Mouse (Mus musculus) C2C12 (cell line): ENCODE data around the gene Tfb2m.

Source experiments
- CEBPB ChIP-seq: IDR thresholded peaks from one replicate; pipeline ENCODE4 v1.6.1; 2011; ENCODE audit warnings: low read depth, mild to moderate bottlenecking, control low read depth, moderate library complexity
- CTCF ChIP-seq: IDR thresholded peaks from one replicate; pipeline ENCODE4 v1.5.1; 2011; ENCODE audit not compliant: control insufficient read depth, insufficient read depth, insufficient read length
- MAX ChIP-seq: IDR thresholded peaks from one replicate; pipeline ENCODE4 v1.6.1; 2011; ENCODE audit warnings: mild to moderate bottlenecking, control low read depth
- MYOG ChIP-seq: IDR thresholded peaks from one replicate; pipeline ENCODE4 v1.6.1; 2011; ENCODE audit not compliant: control insufficient read depth, insufficient read length; ENCODE audit errors: extremely low read depth
- USF1 ChIP-seq: IDR thresholded peaks from one replicate; pipeline ENCODE4 v1.6.1; 2011; ENCODE audit warnings: low read depth, mild to moderate bottlenecking, control low read depth, moderate library complexity

DNA sequence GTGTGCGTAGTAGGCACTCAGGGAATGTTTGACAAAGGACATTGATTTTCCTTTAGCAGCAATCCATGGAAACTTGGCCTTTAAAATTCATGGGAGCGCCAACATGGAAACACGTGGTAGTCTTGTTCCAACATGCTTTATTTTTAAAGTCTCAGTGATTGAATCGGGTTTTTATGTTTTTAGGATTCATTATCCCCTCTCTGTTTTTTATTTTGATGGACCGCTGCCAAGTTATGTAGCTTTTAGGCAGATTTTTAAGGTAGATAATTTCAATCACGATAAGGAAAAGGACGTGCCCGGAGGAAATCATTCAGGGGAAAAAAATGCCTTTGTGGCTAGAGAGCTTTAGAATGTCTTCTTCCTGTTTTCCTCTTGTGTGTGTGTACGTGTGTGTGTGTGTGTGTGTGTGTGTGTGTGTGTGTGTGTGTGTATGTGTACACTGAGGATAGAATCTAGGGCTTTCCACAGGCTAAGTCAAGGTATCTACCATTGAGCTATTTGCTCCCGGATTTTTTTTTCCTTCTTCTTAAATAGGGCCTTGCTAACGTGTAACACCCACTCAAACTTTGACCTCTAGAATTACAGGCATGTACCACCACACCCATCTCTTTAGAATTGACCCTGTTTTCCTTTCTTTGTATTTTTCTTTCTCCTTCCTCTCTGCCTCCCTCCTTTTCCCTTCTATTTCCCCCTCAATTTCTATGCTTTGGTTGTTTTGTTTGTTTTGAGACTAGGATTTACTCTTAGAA lies 13.6 kb upstream of the Tfb2m start:
- TF ChIP-seq CTCF (no peak), MYOG (no peak), CEBPB (no peak), USF1 (no peak), MAX (no peak)
